Mouse (Mus musculus): Measurements from ENCODE around the gene Mxd1.

Gene Mxd1

DNA sequence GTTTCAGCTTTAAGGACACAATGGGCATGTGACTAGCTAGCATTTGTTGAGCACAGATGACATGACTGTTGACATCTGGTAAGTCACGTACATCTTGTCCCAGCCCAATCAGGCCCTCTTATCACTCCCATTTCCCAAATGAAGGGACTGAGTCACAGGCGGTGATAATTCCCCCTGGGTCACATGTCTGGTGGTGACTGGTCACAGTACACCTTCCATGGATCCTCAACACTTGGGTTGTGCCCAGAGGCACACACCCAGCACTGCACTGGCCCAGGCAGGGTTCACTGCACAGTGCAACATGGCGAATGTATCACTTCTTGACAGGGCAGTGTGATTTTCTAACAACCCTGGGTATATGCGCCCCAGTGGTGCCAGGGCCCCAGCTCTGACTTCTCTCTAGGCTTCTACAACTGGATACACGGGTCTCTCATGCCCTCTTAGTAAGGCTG, 70.2 kb downstream of the Mxd1 start:
- DNase-seq = no peak
